Mouse (Mus musculus) heart, postnatal 36 days (tissue): ENCODE measurements around the gene Myo19. TPM values are rescaled to one million over a fixed set of nuclear protein-coding genes. Genes with fewer than 3 reads are reported as not detected.
A peak's percentile ranks its signal among the peaks of the same experiment; 100 is the strongest.

ENCODE experiments used
- DNase-seq, 2 experiments: peaks; one replicate each; pipeline ENCODE4 v3.0.0; 2021 to 2022
- intact Hi-C: fragments of 180-260 bp; cut with DNase I; formaldehyde crosslinking; loops from one replicate; pipeline ENCODE4 v1.15.1; 2025
- total RNA-seq, 2 experiments: library from RNA; stranded (reverse); gene quantifications; 2 replicates each; pipeline ENCODE4 v1.2.3; 2021

Gene Myo19
- total RNA-seq, 2 experiments from 2014 or later, result 5.5 to 5.8 TPM

GRCm38 (mm10) chr11:84882346-84882745, 2.4 kb downstream of the Myo19 start:
- intact Hi-C loops, result no loop called here
- DNase-seq, result no peak

DNA sequence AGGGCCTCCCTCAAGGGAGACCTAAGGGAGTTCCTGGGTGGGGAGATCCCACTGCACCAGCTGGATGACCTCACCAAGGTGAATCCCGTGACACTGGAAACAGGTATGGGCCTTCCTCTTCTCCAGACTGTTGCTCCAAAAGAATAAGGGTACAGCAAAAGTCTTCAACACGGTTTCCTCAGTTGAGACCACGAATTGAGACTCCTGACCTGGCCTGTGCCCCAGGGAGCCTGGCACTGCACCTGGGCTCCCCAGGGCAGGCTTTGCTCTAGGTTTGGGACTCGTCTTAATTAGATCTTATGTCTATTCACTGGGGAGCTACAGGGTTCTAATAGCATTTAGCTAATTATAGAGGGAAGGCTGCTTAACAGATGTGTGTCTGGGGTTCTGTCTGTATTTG, 5.3 kb downstream of the Myo19 start:
- DNase-seq, result no peak
- intact Hi-C loops, result no loop called here

DNA sequence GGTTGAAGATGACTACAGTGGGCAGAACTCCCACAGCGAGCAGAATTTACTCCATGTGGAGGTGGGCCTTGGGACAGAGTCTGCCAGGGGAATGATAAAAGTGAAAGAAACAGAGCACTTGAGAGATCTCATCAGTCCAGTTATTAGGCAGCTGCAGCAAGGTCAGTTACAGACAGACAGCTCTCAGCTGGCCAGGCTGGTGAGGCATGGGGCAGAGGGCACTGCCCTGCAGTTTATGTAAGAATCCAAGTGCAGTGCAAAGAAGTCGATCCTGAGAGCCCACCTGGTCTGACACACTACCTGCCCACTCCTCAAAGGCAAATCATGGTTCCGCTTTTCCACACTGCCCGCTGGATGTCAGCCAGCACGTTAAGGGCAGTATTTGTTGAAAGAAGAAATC, 6.3 kb downstream of the Myo19 start:
- no peak for DNase-seq

DNA sequence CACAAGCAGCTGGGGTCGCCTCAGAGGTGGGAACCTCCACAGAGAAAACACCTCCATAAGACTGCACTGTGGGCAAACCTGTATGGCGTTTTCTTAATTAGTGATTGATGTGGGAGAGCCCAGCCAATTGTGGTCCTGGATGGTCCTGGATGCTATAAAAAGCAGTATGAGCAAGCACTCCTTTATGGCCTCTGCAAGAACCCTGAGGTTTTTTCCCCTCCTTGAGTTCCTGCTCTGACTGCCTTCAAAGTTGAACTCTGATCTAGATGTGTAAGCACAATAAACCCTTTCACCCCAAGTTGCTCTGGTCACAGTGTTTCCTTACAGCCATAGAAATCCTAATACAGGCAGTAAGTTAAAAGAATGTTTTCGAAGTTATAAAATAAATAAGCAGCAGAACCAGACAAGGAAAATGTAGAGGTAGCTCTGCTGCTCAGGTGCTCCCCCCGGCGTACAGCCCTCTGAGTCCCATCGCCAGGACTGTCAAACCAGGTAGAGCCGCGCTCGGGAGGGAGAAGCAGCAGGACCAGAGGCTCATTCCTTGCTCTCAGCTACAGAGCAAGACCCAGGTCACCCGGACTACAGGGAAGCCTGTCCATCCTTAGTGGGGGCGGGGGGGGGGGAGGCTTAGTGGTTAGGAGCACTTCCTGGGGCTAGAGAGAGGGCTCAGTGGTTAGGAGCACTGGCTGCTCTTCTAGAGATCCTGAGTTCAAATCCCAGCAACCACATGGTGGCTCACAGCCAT, 7.0 kb downstream of the Myo19 start:
- intact Hi-C loops, result no loop called here

More for the DNA sequence above, 6.3 kb downstream of the Myo19 start:
- intact Hi-C loops, result no loop called here

GRCm38 (mm10) chr11:84888025-84888424, 8.1 kb downstream of the Myo19 start:
- no peak for DNase-seq
- intact Hi-C loops, result no loop called here

More for the DNA sequence above, 7.0 kb downstream of the Myo19 start:
- no peak for DNase-seq

GRCm38 (mm10) chr11:84889492-84889891, 9.5 kb downstream of the Myo19 start:
- DNase-seq, result no peak
- intact Hi-C loops, result no loop called here

DNA sequence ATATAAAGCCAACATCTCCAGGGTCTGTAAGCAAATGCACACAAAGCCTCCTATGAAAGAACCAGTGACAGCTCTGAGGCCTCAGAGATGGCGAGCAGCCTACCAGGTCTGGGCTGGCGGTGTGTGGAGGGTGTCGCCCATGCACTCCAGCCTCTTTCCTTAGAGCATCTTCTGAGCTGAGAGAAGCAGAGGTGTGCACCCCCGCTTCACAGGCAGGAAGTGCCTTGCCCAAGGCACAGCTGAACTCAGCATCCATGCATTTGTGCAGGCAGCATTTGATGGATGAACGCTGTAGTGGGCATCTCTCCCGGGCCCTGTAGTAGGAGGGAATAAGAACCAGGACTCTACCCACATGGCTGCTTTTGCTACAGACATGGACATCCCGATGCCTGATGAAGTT, 11.8 kb downstream of the Myo19 start:
- intact Hi-C loops, result no loop called here
- DNase-seq, result no peak

GRCm38 (mm10) chr11:84893113-84893512, 13.2 kb downstream of the Myo19 start:
- intact Hi-C loops, result no loop called here
- no peak for DNase-seq

DNA sequence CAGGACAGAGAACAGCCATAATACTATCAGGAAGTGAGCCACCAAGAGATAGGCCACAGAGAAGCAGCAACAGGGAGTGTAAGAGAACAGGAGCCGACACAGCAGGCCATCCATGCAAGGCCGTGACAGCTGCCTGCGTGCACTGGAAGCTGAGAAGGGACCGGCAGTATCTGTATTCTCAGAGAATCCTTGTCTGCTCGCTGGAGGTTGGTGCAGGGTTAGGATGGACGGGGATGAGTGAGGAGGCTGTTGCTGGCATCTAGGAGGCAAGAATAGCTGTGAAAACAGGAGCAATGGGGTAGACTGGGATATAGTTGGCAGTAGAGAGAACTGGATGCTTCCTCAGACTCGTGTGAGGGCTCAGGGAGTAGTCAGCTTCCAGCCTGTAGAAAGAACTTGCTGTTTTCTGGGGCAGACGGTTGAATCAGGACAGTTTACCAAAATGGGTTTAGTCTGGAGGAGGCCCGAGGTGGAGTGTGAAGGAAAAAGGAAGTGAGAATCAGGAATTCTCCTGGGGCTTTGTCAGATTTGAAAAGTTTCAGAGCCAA, 24.7 kb downstream of the Myo19 start:
- intact Hi-C loops, result no loop called here
- no peak for DNase-seq

GRCm38 (mm10) chr11:84907081-84907480, 27.1 kb downstream of the Myo19 start:
- no peak for DNase-seq
- intact Hi-C loops, result no loop called here

GRCm38 (mm10) chr11:84908480-84908879, 28.5 kb downstream of the Myo19 start:
- no peak for DNase-seq
- intact Hi-C loops, result no loop called here

DNA sequence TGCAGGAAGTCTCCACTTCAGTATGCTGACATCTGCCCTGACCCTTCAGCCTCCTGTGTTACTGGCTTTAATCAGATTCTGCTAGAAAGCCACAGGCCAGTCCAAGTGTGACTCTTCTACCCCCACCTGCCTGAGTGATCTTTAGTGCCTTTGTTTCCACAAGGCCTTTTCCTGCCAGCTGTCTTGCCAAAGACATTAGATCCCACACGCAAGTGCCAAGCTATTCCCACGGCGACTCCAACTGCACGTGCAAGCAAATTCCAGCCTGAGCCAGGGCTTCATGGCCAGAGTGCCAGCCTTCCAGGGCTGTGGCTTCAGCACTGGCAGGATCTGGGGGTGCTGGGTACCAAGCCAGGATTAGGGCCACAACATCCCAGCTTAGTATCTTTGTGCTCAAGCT, 30.5 kb downstream of the Myo19 start:
- intact Hi-C loops, result no loop called here

GRCm38 (mm10) chr11:84914673-84915072, 34.7 kb downstream of the Myo19 start:
- intact Hi-C loops, result loop anchor here (5.0 kb wide), 1 partner anchor 268 kb away; no protein-coding TSS in a partner anchor
- DNase-seq, result no peak

More for the DNA sequence above, 30.5 kb downstream of the Myo19 start:
- DNase-seq, result no peak

DNA sequence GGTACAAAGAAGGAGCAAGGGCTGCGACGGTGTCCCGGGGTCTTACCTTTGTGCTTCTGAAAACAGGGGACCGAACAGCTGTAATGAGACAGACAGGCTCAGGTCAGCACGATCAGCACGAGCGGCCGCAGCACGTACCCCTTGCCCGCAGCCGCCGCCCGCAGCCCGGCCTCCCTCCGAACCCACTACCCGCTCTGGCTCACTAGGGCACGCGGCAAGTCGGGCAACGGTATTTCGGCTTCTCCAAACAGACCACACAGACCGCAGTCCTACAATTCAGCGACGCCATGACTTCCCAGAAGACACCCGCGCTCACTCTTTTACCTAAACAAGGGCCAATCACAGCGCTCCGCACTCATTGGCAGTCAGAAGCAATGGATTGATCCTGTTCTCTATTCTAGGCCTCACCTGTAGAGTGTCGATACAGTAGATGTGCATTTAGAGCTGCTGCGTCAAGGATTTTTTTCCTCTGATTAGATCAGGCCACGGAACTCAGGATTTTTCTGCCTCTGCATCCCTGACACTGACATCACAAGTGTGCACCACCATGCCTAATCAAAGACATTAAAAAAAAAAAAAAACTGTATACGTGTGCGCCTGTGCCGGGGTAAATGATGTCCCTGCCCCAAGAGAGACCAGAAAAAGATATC, 36.2 kb downstream of the Myo19 start, which contains the start of gene Znhit3:
TSS of gene Znhit3 (minus strand) at position 314 of the 650 bp plus-strand sequence.
- peak; percentile 79 to 80 for DNase-seq
- intact Hi-C loops, result loop anchor here (5.0 kb wide), 1 partner anchor 266 kb away; no protein-coding TSS in a partner anchor

- DNase-seq, result no peak
- intact Hi-C loops, result loop anchor here (5.0 kb wide), 1 partner anchor 265 kb away; no protein-coding TSS in a partner anchor
These were observed 36.9 kb downstream of the Myo19 start for GRCm38 (mm10) chr11:84916703-84917300.

DNA sequence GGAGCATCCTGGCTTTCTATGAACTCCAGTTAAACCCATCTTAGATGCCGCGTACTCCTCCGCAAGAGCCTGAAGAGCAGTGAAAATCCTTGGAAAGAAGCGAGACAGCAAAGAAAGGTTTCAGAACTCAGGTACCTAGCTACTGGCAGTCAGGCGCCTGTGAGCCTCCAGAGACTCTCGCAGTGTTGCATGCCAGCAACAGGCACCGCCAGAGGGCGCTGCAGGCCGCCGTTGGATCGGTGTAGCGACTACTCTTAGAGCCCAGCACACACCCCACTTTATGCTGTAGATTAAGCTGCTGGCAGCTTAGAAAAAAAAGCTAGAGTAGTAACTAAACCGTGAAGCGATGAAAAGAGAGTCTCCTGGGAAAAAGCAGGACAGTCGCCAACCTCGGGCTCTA, 38.5 kb downstream of the Myo19 start:
- intact Hi-C loops, result loop anchor here (1.0 to 5.0 kb wide), 3 partner anchors 60 to 264 kb away; no protein-coding TSS in a partner anchor
- DNase-seq, result peak; percentile 87 to 95

GRCm38 (mm10) chr11:84919276-84919675, 39.3 kb downstream of the Myo19 start:
- intact Hi-C loops, result loop anchor here (1.0 to 5.0 kb wide), 3 partner anchors 76 to 342 kb away; no protein-coding TSS in a partner anchor
- peak in 1 of 2 experiments; percentile 30 for DNase-seq

- intact Hi-C loops, result loop anchor here (1.0 to 5.0 kb wide), 3 partner anchors 75 to 341 kb away; no protein-coding TSS in a partner anchor
- DNase-seq, result no peak
These were observed 40.0 kb downstream of the Myo19 start for GRCm38 (mm10) chr11:84919951-84920350.

- intact Hi-C loops, result no loop called here
- no peak for DNase-seq
These were observed 41.0 kb downstream of the Myo19 start for GRCm38 (mm10) chr11:84920981-84921380.

DNA sequence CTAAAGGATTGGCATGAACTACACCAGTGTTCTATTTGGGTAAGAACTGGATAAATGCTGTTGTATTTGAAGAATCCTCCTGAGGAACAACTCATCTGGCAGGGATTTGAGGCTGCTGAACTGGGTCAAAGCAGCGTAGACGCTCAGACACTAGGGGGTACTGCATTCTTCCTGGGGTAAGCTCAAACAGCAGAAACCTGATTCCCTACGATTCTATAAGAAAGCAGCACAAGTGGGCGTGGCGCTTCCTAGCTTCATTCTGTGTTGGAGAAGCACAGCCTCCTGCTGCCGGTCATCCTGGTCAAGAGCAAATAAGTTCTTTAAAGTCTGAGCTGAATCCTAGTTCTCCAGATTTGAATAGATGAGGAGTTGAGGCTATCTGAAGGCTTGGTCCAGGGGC, 52.3 kb downstream of the Myo19 start:
- DNase-seq, result no peak

DNA sequence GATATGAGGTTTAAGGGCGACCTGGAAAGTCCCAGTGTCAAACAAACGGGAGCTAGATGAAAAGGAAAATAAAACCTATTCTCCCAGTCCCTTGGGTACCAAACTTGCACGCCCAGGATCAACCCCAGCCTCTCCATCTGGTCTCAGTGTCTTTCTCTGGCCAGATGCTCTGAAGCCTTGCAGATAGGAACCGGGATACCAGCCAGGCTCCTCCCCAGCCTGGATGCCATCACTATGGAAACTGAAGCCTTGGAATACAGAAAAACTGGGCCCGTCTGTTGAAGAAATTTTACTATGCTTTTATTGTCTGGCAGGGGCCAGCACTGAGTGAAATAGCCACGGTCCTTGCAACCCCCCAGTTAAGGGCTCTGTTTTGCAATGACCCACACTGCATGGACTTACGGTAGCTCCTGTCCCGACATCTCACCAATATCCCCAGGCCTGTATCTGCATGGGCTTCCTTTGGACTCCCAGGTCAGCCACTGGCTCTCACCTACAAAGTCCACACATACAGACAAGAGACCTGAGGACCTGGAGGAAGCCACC, 59.6 kb downstream of the Myo19 start:
- intact Hi-C loops, result no loop called here
- DNase-seq, result no peak

More for the DNA sequence above, 52.3 kb downstream of the Myo19 start:
- intact Hi-C loops, result no loop called here
